Mouse (Mus musculus) midbrain, embryonic 16.5 days (tissue): ENCODE data around the gene Chrne. TPM values are rescaled to one million over a fixed set of nuclear protein-coding genes. Genes with fewer than 3 reads are reported as not detected.

ENCODE experiments used
- ATAC-seq: fragments of 200-750 bp; cut with Nextera tagmentation; 2 replicates; pipeline ENCODE4 v1.8.0; 2017; ENCODE audit warnings: moderate TSS enrichment
- H3K27ac ChIP-seq: fragments of 300-500 bp; sonication (generic); 2 replicates; pipeline ENCODE4 v1.5.1; 2014; ENCODE audit warnings: mild to moderate bottlenecking, low read length, mixed read lengths
- H3K27me3 ChIP-seq: fragments of 300-500 bp; sonication (generic); 2 replicates; pipeline ENCODE4 v1.6.1; 2014; ENCODE audit warnings: low read depth, low read length, mixed read lengths; ENCODE audit not compliant: control insufficient read depth, insufficient read depth
- H3K36me3 ChIP-seq: fragments of 300-500 bp; sonication (generic); 2 replicates; pipeline ENCODE4 v1.6.1; 2014; ENCODE audit warnings: mild to moderate bottlenecking, low read length, moderate library complexity, mixed read lengths; ENCODE audit not compliant: control insufficient read depth, insufficient read depth
- H3K4me1 ChIP-seq: fragments of 300-500 bp; sonication (generic); 2 replicates; pipeline ENCODE4 v1.6.1; 2014; ENCODE audit warnings: mild to moderate bottlenecking, low read length, mixed read lengths; ENCODE audit not compliant: control insufficient read depth, insufficient read depth
- H3K4me2 ChIP-seq: fragments of 300-500 bp; sonication (generic); 2 replicates; pipeline ENCODE4 v1.6.1; 2014; ENCODE audit warnings: mild to moderate bottlenecking, low read length, mixed read lengths
- H3K4me3 ChIP-seq: fragments of 300-500 bp; sonication (generic); 2 replicates; pipeline ENCODE4 v1.5.1; 2014; ENCODE audit warnings: low read depth, mild to moderate bottlenecking, low read length, moderate library complexity, mixed read lengths
- H3K9ac ChIP-seq: fragments of 300-500 bp; sonication (generic); 2 replicates; pipeline ENCODE4 v1.6.1; 2014; ENCODE audit warnings: low read depth, low read length, mixed read lengths
- H3K9me3 ChIP-seq: fragments of 300-500 bp; sonication (generic); replicated peaks from 2 replicates; pipeline ENCODE4 v1.6.1; 2014; ENCODE audit warnings: mild to moderate bottlenecking, low read length, mixed read lengths; ENCODE audit not compliant: control insufficient read depth, poor library complexity, severe bottlenecking
- WGBS: fragments of 180-500 bp; shearing (Covaris S2); extraction: QIAGEN DNeasy Blood & Tissue Kit; methylation state at CpG from one replicate; pipeline ENCODE4 v1.1.7; 2014; 5-methylcytosine and 5-hydroxymethylcytosine counted together
- polyA plus RNA-seq: library from polyadenylated mRNA; unstranded; fragments of >200 nt; fragmentation: Nextera tagmentation; extraction: Ambion mirVana; gene quantifications from 2 replicates; pipeline ENCODE4 v1.2.1, GENCODE M21; 2015

Chrne gene
- polyA plus RNA-seq, 1 experiment from 2014 or later, result not detected

DNA sequence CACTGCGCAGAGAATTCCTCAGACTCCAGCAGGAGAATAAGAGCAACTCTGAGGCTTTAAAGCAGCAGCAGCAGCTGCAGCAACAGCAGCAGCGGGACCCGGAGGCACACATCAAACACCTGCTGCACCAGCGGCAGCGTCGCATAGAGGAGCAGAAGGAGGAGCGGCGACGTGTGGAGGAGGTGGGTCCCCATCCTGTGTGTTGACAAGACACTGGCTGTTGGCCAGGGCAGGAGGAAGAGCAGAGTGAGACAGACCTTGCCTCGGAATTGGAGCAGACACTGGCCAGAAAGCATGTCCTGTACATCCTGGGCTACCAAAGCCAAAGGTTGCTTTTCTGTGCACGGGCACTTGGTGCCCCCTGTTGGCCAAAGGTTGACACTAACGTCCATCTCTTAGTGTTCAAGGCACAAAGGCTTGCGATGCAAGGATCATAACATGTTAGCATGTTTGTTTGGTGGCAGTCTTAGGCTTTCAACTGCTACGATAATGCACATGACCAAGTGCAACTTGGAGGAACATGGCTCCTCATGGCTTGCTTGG, 13.9 kb downstream of the Chrne start:
- Histone ChIP-seq H3K36me3 (peaks cover 33% of the 10 kb centered on the region), H3K4me2 (no peak overlapping the region), H3K27me3 (no peaks in the 10 kb centered on the region), H3K4me1 (no peaks in the 10 kb centered on the region), H3K9ac (no peak overlapping the region), H3K27ac (no peak overlapping the region), H3K9me3 (no peaks in the 10 kb centered on the region), H3K4me3 (no peak overlapping the region)
- WGBS, result 51% methylated on average over 14 of the region's 14 CpGs
- no peak for ATAC-seq

DNA sequence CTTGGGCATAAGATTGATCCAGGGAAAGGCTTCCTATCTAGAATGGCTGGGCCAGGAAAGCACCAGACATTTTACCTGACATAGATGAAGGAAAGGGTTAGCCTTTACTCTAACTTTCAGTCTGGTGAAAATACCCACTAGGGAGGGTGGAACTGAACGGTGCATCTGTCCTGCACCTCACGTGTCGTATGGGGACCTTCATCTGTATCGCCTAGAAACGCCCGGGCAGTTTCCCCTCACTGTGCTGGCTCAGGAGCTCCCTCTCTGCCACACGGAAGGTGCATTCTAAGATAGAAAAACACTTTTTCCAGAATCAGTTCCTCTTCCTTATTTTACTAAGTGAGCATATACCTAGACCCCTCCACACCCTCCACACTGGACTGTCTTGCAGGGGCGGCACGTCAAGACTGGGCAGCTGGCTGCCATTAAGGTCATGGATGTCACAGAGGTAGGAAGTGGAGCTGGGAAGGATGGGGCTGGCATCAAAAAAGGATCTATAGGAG, 20.5 kb downstream of the Chrne start:
- no peak overlapping the region for H3K4me3 ChIP-seq
- H3K4me2 ChIP-seq, result no peak overlapping the region
- no peak overlapping the region for H3K27ac ChIP-seq
- H3K27me3 ChIP-seq, result no peaks in the 10 kb centered on the region
- no peak for ATAC-seq
- H3K4me1 ChIP-seq, result no peaks in the 10 kb centered on the region
- H3K9ac ChIP-seq, result no peak overlapping the region
- H3K36me3 ChIP-seq, result peaks cover 13% of the 10 kb centered on the region
- WGBS, result 95% methylated on average over 9 of the region's 9 CpGs
- no peaks in the 10 kb centered on the region for H3K9me3 ChIP-seq

DNA sequence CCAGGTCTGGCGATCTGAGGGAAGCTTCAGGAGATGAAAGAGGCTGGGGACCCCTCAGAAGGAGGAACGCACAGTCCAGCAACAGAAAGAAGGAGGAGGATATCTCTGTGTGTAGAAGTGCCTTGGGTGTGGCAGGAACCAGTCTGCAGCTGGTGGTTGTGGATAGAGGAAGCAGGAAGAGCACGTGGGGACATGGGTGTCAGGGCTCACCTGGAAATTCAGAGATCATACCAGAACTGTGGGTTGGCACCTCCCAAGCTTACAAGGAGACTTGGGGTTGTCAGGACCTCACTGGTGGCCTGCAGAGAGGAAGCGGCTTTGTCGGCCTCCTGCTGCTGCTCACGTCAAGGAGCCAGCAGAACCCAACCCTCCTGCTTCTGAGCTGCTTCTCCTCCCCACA, 21.7 kb downstream of the Chrne start:
- Histone ChIP-seq H3K9me3 (no peaks in the 10 kb centered on the region), H3K4me1 (no peaks in the 10 kb centered on the region), H3K36me3 (peaks cover 10% of the 10 kb centered on the region), H3K27ac (no peak overlapping the region), H3K4me3 (no peak overlapping the region), H3K4me2 (no peak overlapping the region), H3K9ac (no peak overlapping the region), H3K27me3 (no peaks in the 10 kb centered on the region)
- no peak for ATAC-seq
- 87% methylated on average over 6 of the region's 6 CpGs for WGBS

- Histone ChIP-seq H3K36me3 (peaks cover 10% of the 10 kb centered on the region; the same call in 1 of the 2 replicates), H3K9ac (no peak overlapping the region), H3K4me2 (no peak overlapping the region), H3K4me1 (no peaks in the 10 kb centered on the region), H3K27me3 (no peaks in the 10 kb centered on the region), H3K27ac (no peak overlapping the region), H3K4me3 (no peak overlapping the region), H3K9me3 (no peaks in the 10 kb centered on the region)
- WGBS, result 22% methylated on average over 4 of the region's 4 CpGs
- ATAC-seq, result no peak
Measured at GRCm38 (mm10) chr11:70596094-70596493, 22.9 kb downstream of the Chrne start.

GRCm38 (mm10) chr11:70595638-70596037, 23.4 kb downstream of the Chrne start:
- Histone ChIP-seq H3K36me3 (peaks cover 10% of the 10 kb centered on the region; the same call in 1 of the 2 replicates), H3K4me2 (no peak overlapping the region), H3K27ac (no peak overlapping the region), H3K9ac (no peak overlapping the region), H3K27me3 (no peaks in the 10 kb centered on the region), H3K4me3 (no peak overlapping the region), H3K4me1 (no peaks in the 10 kb centered on the region), H3K9me3 (no peaks in the 10 kb centered on the region)
- no peak for ATAC-seq
- 79% methylated on average over 2 of the region's 2 CpGs for WGBS

- Histone ChIP-seq H3K27ac (no peak overlapping the region), H3K4me3 (no peak overlapping the region), H3K4me2 (no peak overlapping the region), H3K36me3 (peaks cover 8% of the 10 kb centered on the region; the same call in 1 of the 2 replicates), H3K4me1 (no peaks in the 10 kb centered on the region), H3K9ac (no peak overlapping the region), H3K9me3 (no peaks in the 10 kb centered on the region), H3K27me3 (no peaks in the 10 kb centered on the region)
- WGBS, result 86% methylated on average over 15 of the region's 15 CpGs
- no peak for ATAC-seq
Measured at GRCm38 (mm10) chr11:70594253-70594989, 24.6 kb downstream of the Chrne start.

DNA sequence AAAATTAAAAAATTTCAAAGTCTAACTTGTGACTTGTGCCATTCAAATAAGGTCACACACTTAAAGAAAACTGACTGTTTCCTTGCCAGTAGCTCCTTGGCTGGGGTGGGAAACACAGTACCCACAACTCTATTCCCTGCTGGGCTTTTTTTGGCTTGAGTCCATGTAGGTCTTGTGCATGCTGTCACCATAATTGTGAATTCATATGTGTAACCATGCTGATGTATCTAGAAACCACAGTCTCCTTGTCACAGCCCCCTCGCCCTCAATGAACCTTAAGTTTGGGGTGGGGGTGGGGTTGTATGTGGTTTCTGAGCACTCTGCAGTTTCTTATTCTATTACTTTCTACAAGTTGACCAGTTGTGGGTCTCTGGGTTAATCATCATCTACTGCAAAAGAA, 27.3 kb downstream of the Chrne start:
- Histone ChIP-seq H3K27me3 (no peaks in the 10 kb centered on the region), H3K9me3 (no peaks in the 10 kb centered on the region), H3K9ac (no peak overlapping the region), H3K4me2 (no peak overlapping the region), H3K4me3 (no peak overlapping the region), H3K4me1 (no peaks in the 10 kb centered on the region), H3K36me3 (no peaks in the 10 kb centered on the region; the same call in 1 of the 2 replicates), H3K27ac (no peak overlapping the region)
- no peak for ATAC-seq
- WGBS, result 90% methylated on average over 1 of the region's 1 CpGs

GRCm38 (mm10) chr11:70586954-70587353, 32.1 kb downstream of the Chrne start:
- H3K27me3 ChIP-seq, result no peaks in the 10 kb centered on the region
- WGBS, result 73% methylated on average over 5 of the region's 5 CpGs
- no peaks in the 10 kb centered on the region for H3K9me3 ChIP-seq
- H3K4me1 ChIP-seq, result peaks cover 14% of the 10 kb centered on the region
- no peak overlapping the region for H3K27ac ChIP-seq
- no peak overlapping the region for H3K4me2 ChIP-seq
- no peaks in the 10 kb centered on the region; the same call in 1 of the 2 replicates for H3K36me3 ChIP-seq
- ATAC-seq, result no peak
- no peak overlapping the region for H3K9ac ChIP-seq
- no peak overlapping the region for H3K4me3 ChIP-seq

GRCm38 (mm10) chr11:70586261-70586660, 32.8 kb downstream of the Chrne start:
- ATAC-seq, result no peak
- no peaks in the 10 kb centered on the region for H3K9me3 ChIP-seq
- H3K36me3 ChIP-seq, result no peaks in the 10 kb centered on the region; the same call in none of the 2 replicates
- H3K4me1 ChIP-seq, result peaks cover 14% of the 10 kb centered on the region
- H3K4me3 ChIP-seq, result no peak overlapping the region
- no peak overlapping the region for H3K4me2 ChIP-seq
- 91% methylated on average over 3 of the region's 3 CpGs for WGBS
- no peaks in the 10 kb centered on the region for H3K27me3 ChIP-seq
- H3K9ac ChIP-seq, result no peak overlapping the region
- H3K27ac ChIP-seq, result no peak overlapping the region
